Mouse (Mus musculus): ENCODE data around the gene Ulk2.

The Ulk2 gene

DNA sequence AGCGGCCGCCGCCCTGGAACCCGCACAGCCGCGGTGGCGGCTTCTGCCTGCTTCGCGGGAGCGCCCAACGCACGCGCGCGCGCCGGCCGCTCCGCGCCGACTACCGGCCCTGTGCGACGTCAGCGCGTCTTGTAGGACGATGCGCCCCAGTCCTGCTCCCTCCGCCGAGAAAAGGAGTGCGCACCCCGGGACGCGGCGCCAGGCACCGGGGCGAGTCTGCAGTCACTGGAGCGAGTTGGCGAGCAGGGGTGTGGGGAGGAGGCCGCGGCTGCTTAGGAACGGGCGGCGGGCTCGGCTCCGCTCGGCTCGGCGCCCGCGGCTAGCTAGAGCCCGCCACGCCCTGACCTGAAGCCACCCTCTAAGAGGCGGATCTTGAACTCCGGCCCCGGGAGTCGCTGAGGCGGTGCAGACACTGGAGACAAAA lies at the start of gene Ulk2:
Ulk2 (minus strand) TSS at position 86 of the 424 bp plus-strand sequence.
- 0 out of 2 replicates have a peak, but pooled peaks have one; percentile 16 for TF ChIP-seq GATA4 (IDR thresholded peaks at IDR 0.05; ENCODE audit: insufficient replicate concordance, low read length)

DNA sequence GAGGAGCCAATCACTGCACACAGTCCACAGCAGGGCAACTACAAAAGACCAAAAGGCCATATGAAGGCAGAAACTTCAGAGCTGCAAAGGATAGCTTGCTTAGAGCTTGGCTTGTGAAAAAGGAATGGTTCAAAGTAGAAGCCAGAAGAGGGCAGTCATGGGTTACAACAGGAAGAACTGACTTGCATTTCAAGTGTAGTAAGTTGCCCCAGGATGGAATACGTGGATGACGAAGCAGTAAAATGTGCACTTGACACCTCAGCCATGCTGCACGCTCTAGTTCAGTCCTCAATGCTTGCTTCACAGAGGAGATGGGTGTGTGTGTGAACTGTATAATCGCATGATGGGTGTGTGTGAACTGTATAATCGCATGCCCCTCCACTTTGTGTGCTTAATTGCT lies 27.3 kb upstream of the Ulk2 start:
- TF ChIP-seq GATA4 (IDR thresholded peaks at IDR 0.05; ENCODE audit: insufficient replicate concordance, low read length): no peak

DNA sequence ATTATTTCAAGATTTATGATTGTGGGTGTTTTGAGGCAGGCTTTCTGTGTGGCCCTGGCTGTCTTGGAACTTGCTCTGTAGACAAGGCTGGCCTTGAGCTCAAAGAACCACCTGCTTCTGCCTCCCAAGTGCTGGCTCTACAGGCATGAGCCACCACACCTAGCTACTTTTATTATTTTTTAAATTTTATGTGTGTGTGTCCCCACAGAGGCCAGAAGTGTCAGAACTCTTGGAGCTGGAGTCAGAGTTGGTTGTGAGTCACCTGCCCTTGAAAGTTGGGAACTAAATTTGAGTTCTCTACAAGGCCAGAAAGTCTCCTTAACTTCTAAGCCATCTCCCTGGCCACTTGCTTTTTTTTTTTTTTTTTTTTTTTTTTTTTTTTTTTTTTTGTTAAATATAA lies 25.0 kb upstream of the Ulk2 start:
- no peak for TF ChIP-seq GATA4 (IDR thresholded peaks at IDR 0.05; ENCODE audit: insufficient replicate concordance, low read length)

GRCm38 (mm10) chr11:61871881-61872280 lies 17.0 kb upstream of the Ulk2 start:
- TF ChIP-seq GATA4 (IDR thresholded peaks at IDR 0.05; ENCODE audit: insufficient replicate concordance, low read length): no peak

DNA sequence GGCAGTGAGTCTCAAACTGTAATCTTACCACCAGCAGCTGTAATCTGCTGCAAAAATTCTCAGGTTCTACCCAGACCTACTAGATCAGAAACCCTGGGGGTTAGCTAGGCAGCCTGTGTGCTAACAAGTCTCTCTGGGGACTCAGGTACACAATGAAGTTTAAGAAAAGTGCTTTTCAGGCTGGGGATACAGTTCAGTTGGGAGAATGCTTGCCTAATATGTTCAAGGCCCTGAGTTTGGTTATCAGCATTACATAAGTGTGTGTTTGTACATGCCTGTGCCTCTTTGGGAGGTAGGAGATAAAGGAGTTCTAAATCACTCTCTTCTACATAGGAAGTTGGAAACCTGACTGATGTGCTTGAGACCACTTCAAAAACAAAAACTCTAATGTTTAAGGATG lies 12.0 kb upstream of the Ulk2 start:
- peak; percentile 35; the same call in 1 of the 2 replicates for TF ChIP-seq GATA4 (IDR thresholded peaks at IDR 0.05; ENCODE audit: insufficient replicate concordance, low read length)

DNA sequence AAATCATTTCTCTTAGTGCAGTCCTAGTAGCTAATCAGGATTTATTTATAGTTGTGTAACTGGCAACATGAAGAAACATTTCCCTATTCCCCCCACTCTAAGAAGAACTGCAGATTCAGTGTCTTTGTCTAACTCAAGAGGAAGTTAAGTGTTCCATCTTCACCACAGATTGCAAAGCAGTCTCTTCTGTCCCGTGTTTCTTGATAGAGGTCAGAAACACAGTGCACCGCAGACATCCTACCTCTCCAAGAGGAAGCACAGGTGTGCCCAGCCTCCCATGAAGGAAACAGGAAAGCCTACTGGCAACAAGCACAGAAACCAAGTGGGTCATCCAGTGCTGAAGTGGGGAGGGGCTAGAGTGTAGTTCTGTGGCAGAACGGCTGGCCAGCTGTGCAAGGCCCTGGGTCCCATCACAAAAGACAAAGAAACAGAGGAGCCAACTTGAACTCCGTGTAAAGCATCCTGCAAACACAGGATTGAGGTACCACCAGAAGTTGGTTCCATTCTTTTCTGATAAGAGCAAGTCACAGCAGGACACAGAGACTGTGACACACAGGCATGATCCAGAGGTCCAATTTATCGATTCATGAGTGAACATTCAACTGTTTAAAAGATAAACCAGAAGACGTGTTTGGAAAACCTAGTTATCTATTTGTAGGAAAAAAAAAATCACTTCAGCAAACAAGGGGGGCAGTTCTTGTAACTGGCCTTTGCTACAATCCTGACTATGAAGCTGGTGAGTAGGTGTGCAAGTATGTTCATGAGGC lies 7.1 kb upstream of the Ulk2 start:
- peak; percentile 71; the same call in 1 of the 2 replicates for TF ChIP-seq GATA4 (IDR thresholded peaks at IDR 0.05; ENCODE audit: insufficient replicate concordance, low read length)

DNA sequence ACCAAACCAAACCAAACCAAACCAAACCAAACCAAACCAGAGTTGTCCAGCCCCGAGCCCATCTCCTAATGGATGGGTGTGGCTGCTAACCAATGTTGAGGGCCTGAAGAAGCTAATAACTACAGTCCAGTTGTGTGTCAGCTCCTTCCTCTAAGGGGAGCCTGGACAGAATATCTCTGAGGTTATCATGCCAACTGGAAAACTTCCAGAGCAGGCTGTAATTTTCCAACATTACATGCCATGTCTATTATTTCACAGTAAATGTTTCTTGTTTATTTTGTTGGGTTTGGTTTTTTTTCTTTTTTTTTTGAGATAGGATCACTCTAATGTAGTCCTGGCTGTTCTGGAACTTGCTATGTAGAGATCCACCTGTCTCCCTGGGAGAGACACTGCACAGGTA lies 4.4 kb upstream of the Ulk2 start:
- TF ChIP-seq GATA4 (IDR thresholded peaks at IDR 0.05; ENCODE audit: insufficient replicate concordance, low read length): no peak

DNA sequence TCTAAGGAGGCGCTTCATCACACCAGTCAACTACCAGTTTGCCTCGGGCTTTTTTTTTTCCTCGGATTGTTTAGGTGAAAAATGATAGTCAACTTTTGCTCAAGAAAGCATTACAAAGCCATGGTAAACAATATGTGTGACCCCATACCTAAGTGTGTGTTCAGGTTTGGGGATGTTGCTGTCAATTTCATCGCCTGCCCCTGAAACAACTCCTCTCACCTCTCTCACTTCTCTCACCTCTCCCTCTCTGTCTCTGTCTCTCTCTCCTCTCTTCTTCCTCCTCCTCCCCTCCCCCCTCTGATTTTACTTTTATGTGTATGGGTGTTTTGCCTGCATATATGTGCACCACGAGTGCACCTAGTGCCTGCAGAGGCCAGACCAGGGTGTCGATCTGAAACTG lies 666 bp upstream of the Ulk2 start:
- no peak for TF ChIP-seq GATA4 (IDR thresholded peaks at IDR 0.05; ENCODE audit: insufficient replicate concordance, low read length)

DNA sequence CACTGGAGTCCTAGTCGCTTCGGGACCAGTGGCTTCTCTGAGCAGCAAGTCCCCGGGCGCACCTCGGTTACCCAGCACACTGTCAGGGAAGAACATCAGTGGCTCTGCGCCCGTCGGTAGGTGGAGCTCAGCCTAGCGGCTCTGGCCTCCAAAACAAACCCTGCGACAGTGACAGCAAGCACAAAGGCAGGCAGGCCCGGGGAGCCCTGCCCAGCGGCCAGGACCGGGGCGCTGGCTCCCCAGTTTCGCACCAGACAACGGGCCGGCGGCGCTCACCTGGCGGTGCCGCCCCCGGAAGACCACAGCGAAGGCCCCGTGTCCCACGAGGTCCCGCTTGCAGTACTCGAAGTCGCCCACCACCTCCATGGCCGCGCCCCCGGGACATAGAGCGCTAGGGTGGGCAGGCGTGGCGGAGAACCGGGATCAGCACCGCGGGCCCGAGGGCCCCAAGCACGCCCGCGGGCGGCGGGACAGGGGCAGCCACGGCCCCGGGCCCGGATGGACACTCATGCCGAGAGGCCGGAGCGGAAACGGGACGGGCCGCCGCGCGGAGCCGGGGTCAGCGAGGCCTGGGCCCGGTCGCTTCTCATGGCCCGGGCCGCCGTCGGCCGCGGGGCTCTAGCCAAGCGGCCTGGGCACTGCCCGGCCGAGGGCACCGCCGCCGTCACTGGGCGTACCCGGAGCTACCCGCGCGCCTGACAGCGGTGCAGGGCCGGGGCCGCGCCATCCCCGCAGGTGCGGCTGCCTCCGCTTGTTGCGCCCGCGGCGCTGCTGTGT lies 474 bp downstream of the Ulk2 start:
- TF ChIP-seq GATA4 (IDR thresholded peaks at IDR 0.05; ENCODE audit: insufficient replicate concordance, low read length): no peak

GRCm38 (mm10) chr11:61853659-61854058 lies 1.2 kb downstream of the Ulk2 start:
- no peak for TF ChIP-seq GATA4 (IDR thresholded peaks at IDR 0.05; ENCODE audit: insufficient replicate concordance, low read length)

DNA sequence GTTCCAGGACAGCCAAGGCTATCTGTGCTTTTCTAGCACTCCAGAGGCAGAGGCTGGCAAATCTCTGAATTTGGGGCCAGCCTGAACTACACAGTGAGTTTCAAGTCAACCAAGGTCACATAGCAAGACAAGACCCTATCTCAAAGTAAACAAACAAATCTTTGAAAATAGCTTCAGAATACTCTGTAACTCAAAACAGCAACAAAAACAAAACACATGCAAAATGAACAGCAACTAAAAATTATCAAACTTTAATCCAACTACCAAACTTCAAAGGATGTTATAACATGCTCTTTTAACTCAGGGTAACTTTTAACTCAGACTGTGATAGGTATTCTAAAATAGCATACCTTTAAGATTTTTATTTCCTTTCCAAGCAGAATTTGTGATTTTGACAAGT lies 2.0 kb downstream of the Ulk2 start:
- no peak for TF ChIP-seq GATA4 (IDR thresholded peaks at IDR 0.05; ENCODE audit: insufficient replicate concordance, low read length)

DNA sequence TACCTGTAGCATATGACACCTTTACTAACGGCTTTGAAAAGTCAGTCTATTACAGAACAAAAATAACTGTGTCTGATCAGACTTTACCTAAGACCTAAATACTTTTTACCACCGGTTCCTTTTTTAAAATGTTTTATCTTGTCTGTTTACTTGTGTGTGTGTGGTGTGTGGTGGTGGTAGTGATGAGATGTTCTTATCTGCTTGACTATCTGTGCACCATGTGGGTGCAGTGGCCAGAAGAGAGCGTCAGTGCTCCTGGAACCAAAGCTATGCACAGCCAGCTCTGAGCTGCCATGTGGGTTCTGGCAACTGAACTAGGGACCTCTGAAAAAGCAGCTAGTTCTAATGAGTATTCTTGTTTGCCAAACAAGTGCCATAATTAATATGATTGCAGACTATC lies 3.7 kb downstream of the Ulk2 start:
- no peak for TF ChIP-seq GATA4 (IDR thresholded peaks at IDR 0.05; ENCODE audit: insufficient replicate concordance, low read length)

DNA sequence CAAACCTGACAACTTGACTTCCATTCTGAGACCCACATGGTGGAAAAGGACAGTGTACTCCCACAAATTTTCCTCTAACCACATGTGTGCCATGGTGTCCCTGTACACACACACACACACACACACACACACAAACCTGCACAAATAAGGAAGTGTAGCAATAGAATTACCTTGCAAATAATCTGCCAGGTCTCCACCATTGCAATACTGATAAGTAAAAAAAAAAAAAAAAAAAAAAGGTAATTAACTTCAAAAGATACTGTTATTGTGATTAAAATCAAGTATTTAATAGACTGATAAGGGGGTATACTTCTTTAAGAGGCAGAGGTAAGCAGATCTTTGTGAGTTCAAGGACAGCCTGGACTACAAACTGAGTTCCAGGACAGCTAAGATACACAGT lies 14.9 kb downstream of the Ulk2 start:
- TF ChIP-seq GATA4 (IDR thresholded peaks at IDR 0.05; ENCODE audit: insufficient replicate concordance, low read length): no peak

- TF ChIP-seq GATA4 (IDR thresholded peaks at IDR 0.05; ENCODE audit: insufficient replicate concordance, low read length): no peak
Observed at GRCm38 (mm10) chr11:61839182-61839581, 15.7 kb downstream of the Ulk2 start.

DNA sequence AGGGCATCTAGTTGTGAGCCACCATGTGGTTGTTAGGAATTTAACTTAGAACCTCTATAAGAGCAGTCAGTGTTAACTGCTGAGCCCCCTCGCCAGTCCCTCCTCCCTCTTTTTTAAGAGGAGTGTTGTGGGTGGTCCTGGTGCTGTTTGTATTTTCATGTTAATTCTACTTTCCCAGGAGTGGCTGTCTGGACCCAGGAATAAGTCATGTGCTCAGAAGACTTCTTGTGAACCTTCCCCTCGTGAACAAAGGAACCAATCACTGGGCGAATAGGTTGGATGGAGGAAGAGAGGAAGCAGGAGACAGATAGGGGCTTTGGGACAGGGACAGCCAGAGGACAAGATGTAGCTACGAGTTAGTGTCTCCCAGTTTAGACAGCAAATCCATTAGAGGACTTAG lies 45.1 kb downstream of the Ulk2 start:
- no peak for TF ChIP-seq GATA4 (IDR thresholded peaks at IDR 0.05; ENCODE audit: insufficient replicate concordance, low read length)

GRCm38 (mm10) chr11:61808551-61809117 lies 46.2 kb downstream of the Ulk2 start:
- TF ChIP-seq GATA4 (IDR thresholded peaks at IDR 0.05; ENCODE audit: insufficient replicate concordance, low read length): no peak

All from liver, adult (tissue).